Mouse (Mus musculus): ENCODE measurements at regions not wholly inside any gene's neighbourhood (a gene's known extent, or its start where the extent isn't known, plus 50 kb on each side); places are given as distances from the start of the nearest gene placed in this dataset.

DNA sequence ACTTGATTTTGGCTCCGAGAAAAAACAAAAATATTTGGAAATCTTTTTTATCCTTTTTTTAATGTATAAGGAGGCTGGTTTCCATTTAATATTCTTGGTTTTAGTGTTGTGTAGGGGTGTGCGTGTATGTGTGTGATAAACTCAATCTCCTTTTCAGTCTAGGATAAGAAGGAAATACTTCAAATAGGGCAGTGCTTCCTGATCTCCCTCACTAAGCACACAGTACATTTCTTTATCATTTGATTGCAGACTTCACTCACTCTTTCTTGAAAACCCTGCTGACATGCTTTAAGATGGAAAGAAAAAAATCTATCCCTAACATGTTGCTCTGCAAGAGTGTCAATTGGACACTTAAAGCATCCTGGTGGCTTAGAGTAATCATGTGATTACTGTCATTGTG, 927.3 kb downstream of the Basp1 start:
- TF ChIP-seq ZKSCAN1 (IDR thresholded peaks at IDR 0.05; ENCODE audit: borderline replicate concordance, low read depth, low read length) (no peak), CTCF (conservative IDR thresholded peaks at IDR 0.05 in 1 of 2, IDR thresholded peaks at IDR 0.05 in 1 of 2; ENCODE audit: low read depth in 2 of 2, low read length in 2 of 2) (no peak), USF1 (IDR thresholded peaks at IDR 0.05; ENCODE audit: low read depth, low read length) (no peak), NRF1 (IDR thresholded peaks at IDR 0.05; ENCODE audit: low read depth, low read length) (no peak), POLR2A (IDR thresholded peaks at IDR 0.05; ENCODE audit: low read depth, low read length) (no peak), JUND (conservative IDR thresholded peaks at IDR 0.05; ENCODE audit: low read depth, low read length) (no peak), RAD21 (IDR thresholded peaks at IDR 0.05; ENCODE audit: low read depth, low read length) (no peak), ZNF384 (IDR thresholded peaks at IDR 0.05; ENCODE audit: low read depth, low read length) (no peak), ZC3H11A (IDR thresholded peaks at IDR 0.05; ENCODE audit: low read depth, low read length) (no peak), SMC3 (IDR thresholded peaks at IDR 0.05; ENCODE audit: low read depth, low read length) (no peak), MAFK (IDR thresholded peaks at IDR 0.05; ENCODE audit: insufficient replicate concordance, low read length) (no peak)

Data from CH12.LX (cell line).